Mouse (Mus musculus): ENCODE measurements at regions not wholly inside any gene's neighbourhood (a gene's known extent, or its start where the extent isn't known, plus 50 kb on each side); places are given as distances from the start of the nearest gene placed in this dataset.

DNA sequence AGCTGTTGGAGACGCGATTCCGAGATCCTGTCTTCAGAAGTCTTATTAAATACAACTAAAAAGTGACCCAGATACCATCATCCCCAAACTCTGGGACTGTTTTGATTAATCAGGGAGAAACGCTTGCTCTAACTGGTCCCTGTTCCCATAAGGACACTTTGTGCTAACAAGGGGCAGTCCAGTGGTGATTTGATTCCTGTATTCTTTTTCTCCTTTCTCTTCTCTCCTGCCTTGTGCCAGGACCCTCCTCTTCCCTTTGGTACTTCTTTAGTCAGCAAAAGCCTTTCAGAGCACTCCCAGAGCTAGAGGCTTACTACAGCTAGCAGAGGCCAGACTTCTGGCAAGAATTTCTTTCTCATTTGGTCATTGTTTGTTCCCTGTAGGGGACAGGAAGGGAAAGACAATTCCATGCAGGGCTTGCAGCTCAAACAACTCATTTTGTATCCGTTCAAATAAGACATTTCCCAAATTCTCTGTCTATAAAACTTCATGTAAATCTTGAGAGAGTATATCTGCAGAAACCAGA is 337.3 kb upstream of the Prickle1 start:
- H3K9me3 ChIP-seq (replicated peaks; ENCODE audit: insufficient read depth, low read length): no peaks in the 10 kb centered on the region
- no peak overlapping the region for H3K4me3 ChIP-seq (ENCODE audit: control insufficient read depth in 1 of 2, insufficient read depth in 1 of 2, low read depth in 2 of 2, low read length in 2 of 2)
- H3K27ac ChIP-seq (ENCODE audit: control insufficient read depth, low read depth, low read length): no peak overlapping the region
- TF ChIP-seq NELFE (IDR thresholded peaks at IDR 0.05; ENCODE audit: low read depth, low read length) (no peak), BHLHE40 (IDR thresholded peaks at IDR 0.05; ENCODE audit: borderline replicate concordance, low read depth, low read length) (no peak), ZKSCAN1 (IDR thresholded peaks at IDR 0.05; ENCODE audit: low read depth, low read length) (no peak), MYB (IDR thresholded peaks at IDR 0.05; ENCODE audit: low read depth, low read length) (no peak), CHD1 (IDR thresholded peaks at IDR 0.05; ENCODE audit: low read depth, low read length) (no peak), MEF2A (IDR thresholded peaks at IDR 0.05; ENCODE audit: extremely low read depth, insufficient replicate concordance, low read depth, low read length, poor library complexity, severe bottlenecking) (no peak), TCF12 (IDR thresholded peaks at IDR 0.05; ENCODE audit: low read depth, low read length) (no peak), NRF1 (IDR thresholded peaks at IDR 0.05; ENCODE audit: insufficient read depth, low read depth, low read length, poor library complexity, severe bottlenecking) (no peak)
- no peaks in the 10 kb centered on the region for H3K79me2 ChIP-seq (ENCODE audit: control insufficient read depth, insufficient read depth, low read length, poor library complexity)
- no peaks in the 10 kb centered on the region for H3K36me3 ChIP-seq (ENCODE audit: control insufficient read depth in 1 of 2, insufficient read depth in 2 of 2, low read length in 2 of 2)
- H3K4me1 ChIP-seq (ENCODE audit: control insufficient read depth in 1 of 2, insufficient read depth in 2 of 2, low read length in 2 of 2): no peaks in the 10 kb centered on the region
- no peak for DNase-seq (ENCODE audit: low read depth, low spot score)
- H3K27me3 ChIP-seq (ENCODE audit: control insufficient read depth in 1 of 2, insufficient read depth in 2 of 2, low read length in 2 of 2): no peaks in the 10 kb centered on the region
- no peak overlapping the region for H3K9ac ChIP-seq (ENCODE audit: control insufficient read depth, low read depth, low read length, poor library complexity, severe bottlenecking)

GRCm38 (mm10) chr15:93926842-93927241 is 331.2 kb upstream of the Prickle1 start:
- Histone ChIP-seq H3K79me2 (ENCODE audit: control insufficient read depth, insufficient read depth, low read length, poor library complexity) (no peaks in the 10 kb centered on the region), H3K9ac (ENCODE audit: control insufficient read depth, low read depth, low read length, poor library complexity, severe bottlenecking) (no peak overlapping the region), H3K36me3 (ENCODE audit: control insufficient read depth in 1 of 2, insufficient read depth in 2 of 2, low read length in 2 of 2) (no peaks in the 10 kb centered on the region), H3K4me1 (ENCODE audit: control insufficient read depth in 1 of 2, insufficient read depth in 2 of 2, low read length in 2 of 2) (no peaks in the 10 kb centered on the region), H3K27me3 (ENCODE audit: control insufficient read depth in 1 of 2, insufficient read depth in 2 of 2, low read length in 2 of 2) (no peaks in the 10 kb centered on the region), H3K9me3 (replicated peaks; ENCODE audit: insufficient read depth, low read length) (no peaks in the 10 kb centered on the region), H3K4me3 (ENCODE audit: control insufficient read depth in 1 of 2, insufficient read depth in 1 of 2, low read depth in 2 of 2, low read length in 2 of 2) (no peak overlapping the region), H3K27ac (ENCODE audit: control insufficient read depth, low read depth, low read length) (no peak overlapping the region)
- DNase-seq (ENCODE audit: low read depth, low spot score): no peak
- TF ChIP-seq UBTF (IDR thresholded peaks at IDR 0.05; ENCODE audit: borderline replicate concordance, insufficient read depth, low read depth, low read length): no peak
- TF ChIP-seq POLR2A (IDR thresholded peaks at IDR 0.05; ENCODE audit: control insufficient read depth in 1 of 2, insufficient read depth in 1 of 2, low read depth in 1 of 2, low read length in 2 of 2, poor library complexity in 1 of 2): no peak
- no peak for TF ChIP-seq MXI1 (IDR thresholded peaks at IDR 0.05; ENCODE audit: low read depth, low read length)
- TF ChIP-seq CHD1 (IDR thresholded peaks at IDR 0.05; ENCODE audit: low read depth, low read length): no peak
- no peak for TF ChIP-seq RCOR1 (IDR thresholded peaks at IDR 0.05; ENCODE audit: low read depth, low read length)
- no peak for TF ChIP-seq ELF1 (IDR thresholded peaks at IDR 0.05; ENCODE audit: low read depth, low read length)
- TF ChIP-seq POLR2AphosphoS2 (IDR thresholded peaks at IDR 0.05; ENCODE audit: low read length): no peak
- no peak for TF ChIP-seq CHD2 (IDR thresholded peaks at IDR 0.05; ENCODE audit: low read length)
- no peak for TF ChIP-seq MAZ (IDR thresholded peaks at IDR 0.05; ENCODE audit: low read depth, low read length)
- TF ChIP-seq POLR2AphosphoS5 (IDR thresholded peaks at IDR 0.05; ENCODE audit: borderline replicate concordance, low read depth, low read length): no peak
